Mouse (Mus musculus): ENCODE results near the gene Gm3173. TPM values are rescaled to one million over a fixed set of nuclear protein-coding genes. Genes with fewer than 3 reads are reported as not detected.
"Not testable (repeated sequence)": the region's sequence is repeated elsewhere in the genome, so short reads cannot be mapped to it uniquely, and the experiment has no call there.

Gm3173 gene
- not detected in 2 replicates for polyA plus RNA-seq (2012; ENCODE audit: insufficient read depth, insufficient read length, low replicate concordance, missing spikeins)

DNA sequence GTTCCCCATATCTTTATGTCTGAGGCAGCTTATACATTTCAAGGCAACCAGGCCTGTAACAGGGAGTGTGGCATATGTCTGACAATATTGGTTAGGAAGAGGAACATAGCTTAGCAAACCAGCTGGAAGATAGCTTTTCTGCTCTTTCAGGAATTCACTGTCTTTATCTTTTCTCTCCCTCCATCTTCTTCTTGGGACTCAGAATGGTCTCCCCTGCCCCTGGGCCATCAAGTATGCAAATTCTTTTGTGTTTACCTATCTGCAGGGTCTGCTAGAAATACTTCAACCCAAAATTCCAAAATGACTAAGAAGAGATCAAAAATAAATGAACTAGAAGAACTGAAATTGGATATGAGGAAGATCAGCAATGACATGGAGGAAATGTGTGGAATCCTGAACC, at the start of gene Gm3173:
TSS of gene Gm3173 (plus strand) at position 301 of the 400 bp plus-strand sequence.
- not testable (repeated sequence) for H3K4me3 ChIP-seq (ENCODE audit: insufficient read depth, low read depth, low read length); H3K4me1 ChIP-seq (ENCODE audit: control insufficient read depth, insufficient read depth, low read length)

DNA sequence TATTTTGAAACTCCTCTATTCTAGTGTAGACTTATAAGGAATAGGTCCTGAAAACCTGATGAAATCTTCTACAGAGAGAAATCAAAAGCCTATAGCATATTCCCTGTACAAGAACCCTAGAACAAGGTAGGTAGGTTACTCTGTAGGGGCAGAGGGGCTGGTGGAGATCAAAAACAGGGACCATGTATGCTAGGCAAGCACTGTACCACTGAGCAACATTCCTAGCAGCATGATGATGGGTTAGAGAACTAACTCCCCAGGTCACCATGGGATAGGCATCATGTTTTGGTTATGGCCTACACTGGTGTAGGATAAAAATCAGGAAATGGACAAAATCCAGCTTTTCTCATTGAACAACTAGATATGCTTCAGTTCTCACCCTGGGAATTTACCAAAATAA, 45.2 kb upstream of the Gm3173 start:
- H3K4me3 ChIP-seq (ENCODE audit: insufficient read depth, low read depth, low read length); H3K27ac ChIP-seq (ENCODE audit: insufficient read depth, low read depth, low read length); H3K4me1 ChIP-seq (ENCODE audit: control insufficient read depth, insufficient read depth, low read length): not testable (repeated sequence)

More for the DNA sequence above, at the start of gene Gm3173:
- not testable (repeated sequence) for H3K27ac ChIP-seq (ENCODE audit: insufficient read depth, low read depth, low read length)

DNA sequence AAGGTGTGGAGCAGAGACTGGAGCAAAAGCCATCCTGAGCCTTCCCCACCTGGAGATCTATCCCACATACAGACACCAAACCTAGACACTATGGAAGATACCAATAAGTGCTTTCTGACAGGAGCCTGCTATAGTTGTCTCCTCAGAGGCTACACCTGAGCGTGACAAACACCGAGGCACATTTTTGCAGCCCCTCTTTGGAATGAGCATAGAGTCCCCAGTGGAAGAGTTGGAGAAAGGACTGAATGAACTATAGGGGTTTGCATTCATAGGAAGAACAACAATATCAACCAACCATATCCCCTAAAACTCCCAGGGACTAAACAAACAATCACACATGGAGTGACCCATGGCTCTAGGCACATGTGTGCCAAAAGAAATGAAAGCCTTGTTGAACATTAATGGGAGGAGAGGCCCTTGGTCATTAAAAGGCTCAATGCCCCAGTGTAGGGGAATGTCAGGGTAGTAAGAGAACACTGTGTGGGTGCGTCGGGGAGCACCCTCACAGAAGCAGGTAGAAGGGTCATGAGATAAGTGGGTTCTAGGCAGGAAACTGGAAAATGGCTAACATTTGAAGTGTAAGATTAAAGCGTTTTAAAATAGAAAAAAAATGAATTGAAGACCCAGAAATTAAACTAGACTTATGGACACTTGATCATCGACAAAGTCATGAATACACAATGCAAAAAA, 37.8 kb upstream of the Gm3173 start:
- WGBS: 94% methylated on average over 4 of the region's 6 CpGs
- not testable (repeated sequence) for H3K4me3 ChIP-seq (ENCODE audit: insufficient read depth, low read depth, low read length); H3K27ac ChIP-seq (ENCODE audit: insufficient read depth, low read depth, low read length); H3K4me1 ChIP-seq (ENCODE audit: control insufficient read depth, insufficient read depth, low read length)

DNA sequence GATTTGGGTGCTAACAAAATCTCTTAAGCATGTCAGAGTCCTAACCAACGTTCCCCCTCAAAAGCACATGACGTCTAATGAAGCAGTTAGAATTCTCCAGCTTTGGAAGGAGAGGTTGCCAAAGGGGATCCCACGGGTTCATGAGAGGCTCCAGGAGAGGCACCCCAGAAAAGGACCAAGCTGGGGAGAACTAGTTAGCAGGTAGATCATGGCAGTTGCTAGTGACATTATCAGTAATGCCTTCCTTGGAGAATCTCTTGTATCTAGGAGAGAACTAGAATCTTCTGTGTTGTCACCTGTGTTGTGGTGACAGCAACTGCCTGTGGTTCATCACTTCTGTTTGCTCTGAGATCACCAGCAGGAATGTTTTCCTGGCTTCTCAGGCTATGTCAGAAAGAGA, 33.6 kb upstream of the Gm3173 start, which contains the start of gene Gm3159:
TSS of gene Gm3159 (plus strand) at position 301 of the 400 bp plus-strand sequence.
- 77% methylated on average over 2 of the region's 3 CpGs for WGBS

DNA sequence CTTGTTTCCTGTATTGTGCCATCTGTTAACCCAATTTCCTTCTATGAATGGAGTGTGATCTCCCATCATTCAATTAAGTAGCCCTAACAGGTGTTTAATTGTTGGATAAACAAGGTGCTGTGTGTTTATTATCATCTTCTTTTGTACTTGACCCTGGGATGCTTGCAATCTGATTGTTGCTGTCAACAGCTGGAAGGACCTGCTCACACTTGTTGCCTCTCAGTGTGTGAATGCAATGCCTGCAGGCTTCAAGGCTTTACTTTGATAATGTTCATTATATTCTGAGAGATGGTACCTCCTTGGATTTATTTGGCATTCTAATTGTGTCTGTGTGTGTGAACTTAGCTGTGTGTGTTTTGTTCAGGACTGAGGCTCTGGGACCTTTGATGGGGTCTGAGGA, 32.2 kb upstream of the Gm3173 start:
- not testable (repeated sequence) for H3K27ac ChIP-seq (ENCODE audit: insufficient read depth, low read depth, low read length); H3K4me3 ChIP-seq (ENCODE audit: insufficient read depth, low read depth, low read length); H3K4me1 ChIP-seq (ENCODE audit: control insufficient read depth, insufficient read depth, low read length)

More for the DNA sequence above, 33.6 kb upstream of the Gm3173 start, which contains the start of gene Gm3159:
- not testable (repeated sequence) for H3K4me3 ChIP-seq (ENCODE audit: insufficient read depth, low read depth, low read length); H3K27ac ChIP-seq (ENCODE audit: insufficient read depth, low read depth, low read length); H3K4me1 ChIP-seq (ENCODE audit: control insufficient read depth, insufficient read depth, low read length)

DNA sequence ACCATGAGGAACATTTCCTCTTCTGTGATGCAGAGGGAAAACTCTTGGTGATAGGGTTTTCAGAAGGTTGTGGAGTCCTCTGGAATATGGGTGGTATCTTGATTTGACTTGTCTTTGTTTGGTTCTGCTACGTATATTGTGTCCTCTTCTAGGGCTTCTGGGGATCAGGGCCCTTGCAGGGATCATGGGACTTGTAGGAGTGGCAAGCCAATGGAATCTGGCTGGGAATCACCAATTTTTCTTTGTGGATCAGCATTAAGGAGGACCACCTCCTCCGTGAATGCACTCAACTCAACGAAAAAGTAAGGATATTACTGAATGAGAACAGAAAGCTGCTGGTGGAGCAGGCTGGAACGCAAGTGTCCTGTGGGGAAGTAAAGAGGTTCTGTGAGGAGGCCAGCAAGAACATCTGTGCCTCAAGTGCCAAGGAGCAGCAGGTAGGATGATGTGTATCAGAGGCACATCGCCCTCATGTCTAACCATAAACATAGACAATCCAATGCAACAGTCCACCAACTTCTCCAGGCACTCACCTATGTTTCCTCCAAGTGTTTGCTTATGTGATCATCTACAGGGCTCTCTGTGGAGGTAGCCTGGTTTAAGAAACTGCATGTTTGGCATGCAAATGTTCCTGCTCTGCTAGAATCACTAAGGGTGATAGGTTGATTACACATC, 30.5 kb upstream of the Gm3173 start:
- not testable (repeated sequence) for H3K4me1 ChIP-seq (ENCODE audit: control insufficient read depth, insufficient read depth, low read length); H3K4me3 ChIP-seq (ENCODE audit: insufficient read depth, low read depth, low read length); H3K27ac ChIP-seq (ENCODE audit: insufficient read depth, low read depth, low read length)
- WGBS: 90% methylated on average over 5 of the region's 5 CpGs

DNA sequence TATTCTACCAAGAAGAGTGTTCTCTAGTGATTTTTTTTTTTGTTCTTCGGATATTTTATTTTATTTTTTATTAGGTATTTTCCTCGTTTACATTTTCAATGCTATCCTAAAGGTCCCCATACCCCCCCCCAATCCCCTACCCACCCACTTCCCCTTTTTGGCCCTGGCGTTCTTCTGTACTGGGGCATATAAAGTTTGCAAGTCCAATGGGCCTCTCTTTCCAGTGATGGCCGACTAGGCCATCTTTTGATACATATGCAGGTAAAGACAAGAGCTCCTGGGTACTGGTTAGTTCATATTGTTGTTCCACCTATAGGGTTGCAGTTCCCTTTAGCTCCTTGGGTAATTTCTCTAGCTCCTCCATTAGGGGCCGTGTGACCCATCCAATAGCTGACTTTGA, 29.5 kb upstream of the Gm3173 start:
- 84% methylated on average over 5 of the region's 5 CpGs for WGBS
- H3K4me3 ChIP-seq (ENCODE audit: insufficient read depth, low read depth, low read length); H3K27ac ChIP-seq (ENCODE audit: insufficient read depth, low read depth, low read length); H3K4me1 ChIP-seq (ENCODE audit: control insufficient read depth, insufficient read depth, low read length): not testable (repeated sequence)

DNA sequence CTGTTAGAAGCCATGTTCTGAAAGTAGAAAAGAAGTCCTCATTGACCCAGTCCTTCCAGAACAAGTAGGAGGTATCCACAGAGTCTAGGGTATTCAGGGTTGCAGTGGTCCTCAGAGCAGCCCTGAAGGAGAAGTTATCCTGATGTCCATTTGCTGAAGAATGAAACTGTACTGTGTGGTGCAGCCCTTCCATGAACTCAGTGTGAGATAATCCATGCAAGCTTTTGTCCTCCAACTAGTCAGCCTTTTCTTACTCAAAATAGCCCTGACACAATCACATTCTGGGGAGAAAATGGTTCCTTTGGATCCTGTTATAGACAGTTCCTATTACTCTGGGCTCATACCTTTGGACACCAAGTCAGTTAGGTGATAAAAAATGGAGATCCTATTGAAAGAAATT, 27.0 kb upstream of the Gm3173 start:
- H3K27ac ChIP-seq (ENCODE audit: insufficient read depth, low read depth, low read length); H3K4me3 ChIP-seq (ENCODE audit: insufficient read depth, low read depth, low read length); H3K4me1 ChIP-seq (ENCODE audit: control insufficient read depth, insufficient read depth, low read length): not testable (repeated sequence)

DNA sequence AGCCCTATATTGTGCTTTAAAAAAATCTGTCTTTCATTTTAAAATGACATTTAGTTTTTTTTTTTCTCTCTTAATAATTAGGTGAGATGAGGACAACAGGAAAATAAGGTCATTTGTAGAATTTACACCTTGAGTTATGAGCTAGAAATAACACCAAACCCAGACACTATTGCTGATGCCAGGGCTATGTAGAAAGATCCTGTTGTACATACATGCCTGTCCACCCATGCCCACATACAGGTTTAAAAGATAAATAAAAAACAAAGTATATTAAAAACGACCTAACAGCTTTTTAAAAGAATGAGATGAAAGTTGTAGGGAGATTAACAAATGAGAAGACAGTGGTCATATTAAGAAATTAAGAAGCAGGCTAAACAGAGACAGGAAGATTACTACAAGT, 20.9 kb upstream of the Gm3173 start:
- H3K4me1 ChIP-seq (ENCODE audit: control insufficient read depth, insufficient read depth, low read length); H3K27ac ChIP-seq (ENCODE audit: insufficient read depth, low read depth, low read length); H3K4me3 ChIP-seq (ENCODE audit: insufficient read depth, low read depth, low read length): not testable (repeated sequence)
- 61% methylated on average over 1 of the region's 1 CpGs for WGBS

DNA sequence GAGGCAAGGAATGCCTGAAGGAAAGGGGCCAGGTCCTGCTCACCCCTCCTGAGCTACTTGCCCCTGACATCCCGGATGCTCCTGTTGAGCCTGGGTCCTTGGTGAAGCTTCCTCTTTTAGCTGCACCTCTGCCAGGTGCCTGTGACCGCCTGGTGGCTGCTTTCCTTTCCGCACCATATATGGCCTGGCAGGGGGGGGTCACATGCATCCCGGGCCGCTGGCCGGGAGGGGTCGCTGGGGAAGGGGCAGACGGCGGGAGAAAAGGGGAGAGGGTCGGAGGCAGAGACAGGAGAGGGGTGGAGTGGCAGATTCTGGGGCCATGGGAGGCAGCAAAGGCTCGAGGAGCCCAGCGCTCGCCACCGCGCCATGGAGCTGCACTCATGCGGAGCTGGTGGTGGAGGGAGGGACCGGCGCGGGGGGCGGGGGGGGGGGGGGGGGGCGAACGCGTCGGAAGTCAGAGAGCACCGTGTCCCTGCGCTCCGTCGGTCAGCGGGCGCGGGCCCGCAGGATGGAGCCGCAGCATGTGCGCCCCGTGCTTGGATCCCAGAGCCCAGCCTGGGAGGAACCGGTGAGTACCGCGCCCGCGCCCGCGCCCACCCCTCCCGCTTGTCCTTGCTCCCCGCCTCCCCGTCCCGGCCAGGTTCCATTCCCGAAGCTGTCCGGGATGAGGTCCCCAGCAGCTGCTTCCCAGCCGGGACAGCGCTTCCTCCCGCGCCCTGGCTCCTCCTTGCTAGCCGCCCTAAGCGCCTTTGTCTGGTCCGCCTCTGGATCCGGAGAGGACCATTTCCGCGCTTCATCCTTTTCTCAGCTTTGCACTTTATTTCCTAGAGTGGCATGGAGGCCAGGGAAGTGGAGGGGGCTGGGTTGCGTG, 15.6 kb upstream of the Gm3173 start, which contains the start of gene Gm3164:
TSS of gene Gm3164 (plus strand) at position 484 of the 871 bp plus-strand sequence.
- WGBS: 2% methylated on average over 32 of the region's 59 CpGs
- peak within 1 kb of the TSS; percentile 30; the same call in 1 of the 2 replicates for H3K4me3 ChIP-seq (ENCODE audit: insufficient read depth, low read depth, low read length)
- not testable (repeated sequence) for H3K4me1 ChIP-seq (ENCODE audit: control insufficient read depth, insufficient read depth, low read length); H3K27ac ChIP-seq (ENCODE audit: insufficient read depth, low read depth, low read length)

DNA sequence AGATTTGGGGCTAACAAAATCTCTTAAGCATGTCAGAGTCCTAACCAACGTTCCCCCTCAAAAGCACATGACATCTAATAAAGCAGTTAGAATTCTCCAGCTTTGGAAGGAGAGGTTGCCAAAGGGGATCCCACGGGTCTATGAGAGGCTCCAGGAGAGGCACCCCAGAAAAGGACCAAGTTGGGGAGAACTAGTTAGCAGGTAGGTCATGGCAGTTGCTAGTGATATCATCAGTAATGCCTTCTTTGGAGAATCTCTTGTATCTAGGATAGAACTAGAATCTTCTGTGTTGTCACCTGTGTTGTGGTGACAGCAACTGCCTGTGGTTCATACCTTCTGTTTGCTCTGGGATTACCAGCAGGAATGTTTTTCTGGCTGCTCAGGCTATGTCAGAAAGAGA, 50.7 kb downstream of the Gm3173 start, which contains the start of gene Gm3182:
TSS of gene Gm3182 (plus strand) at position 301 of the 400 bp plus-strand sequence.
- H3K4me3 ChIP-seq (ENCODE audit: insufficient read depth, low read depth, low read length); H3K4me1 ChIP-seq (ENCODE audit: control insufficient read depth, insufficient read depth, low read length); H3K27ac ChIP-seq (ENCODE audit: insufficient read depth, low read depth, low read length): not testable (repeated sequence)
- WGBS: 86% methylated on average over 1 of the region's 2 CpGs

DNA sequence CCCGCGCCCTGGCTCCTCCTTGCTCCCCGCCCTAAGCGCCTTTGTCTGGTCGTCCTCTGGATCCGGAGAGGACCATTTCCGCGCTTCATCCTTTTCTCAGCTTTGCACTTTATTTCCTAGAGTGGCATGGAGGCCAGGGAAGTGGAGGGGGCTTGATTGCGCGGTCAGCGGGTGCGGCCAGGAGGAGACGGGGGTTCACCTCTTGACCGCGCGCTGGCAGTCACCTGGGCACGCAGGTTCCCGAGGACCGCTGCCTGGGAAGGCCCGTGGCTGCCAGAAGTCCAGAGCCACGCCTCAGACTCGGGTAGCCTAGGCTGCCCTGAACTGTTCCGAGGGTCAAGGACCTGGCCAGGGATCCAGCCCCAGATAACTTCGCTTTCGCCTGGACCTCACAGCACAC, 68.6 kb downstream of the Gm3173 start:
- not testable (repeated sequence) for H3K27ac ChIP-seq (ENCODE audit: insufficient read depth, low read depth, low read length); H3K4me1 ChIP-seq (ENCODE audit: control insufficient read depth, insufficient read depth, low read length)
- peak overlapping the region; percentile 30; the same call in 1 of the 2 replicates for H3K4me3 ChIP-seq (ENCODE audit: insufficient read depth, low read depth, low read length)
- 0% methylated on average over 20 of the region's 25 CpGs for WGBS

DNA sequence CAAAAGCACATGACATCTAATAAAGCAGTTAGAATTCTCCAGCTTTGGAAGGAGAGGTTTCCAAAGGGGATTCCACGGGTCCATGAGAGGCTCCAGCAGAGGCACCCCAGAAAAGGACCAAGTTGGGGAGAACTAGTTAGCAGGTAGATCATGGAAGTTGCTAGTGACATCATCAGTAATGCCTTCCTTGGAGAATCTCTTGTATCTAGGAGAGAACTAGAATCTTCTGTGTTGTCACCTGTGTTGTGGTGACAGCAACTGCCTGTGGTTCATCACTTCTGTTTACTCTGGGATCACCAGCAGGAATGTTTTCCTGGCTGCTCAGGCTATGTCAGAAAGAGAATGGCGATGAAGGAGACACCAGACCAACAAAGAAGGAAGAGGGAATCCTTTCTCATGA, 124.3 kb downstream of the Gm3173 start, which contains the start of gene Gm3047:
TSS of gene Gm3047 (plus strand) at position 301 of the 400 bp plus-strand sequence.
- H3K4me1 ChIP-seq (ENCODE audit: control insufficient read depth, insufficient read depth, low read length); H3K27ac ChIP-seq (ENCODE audit: insufficient read depth, low read depth, low read length): not testable (repeated sequence)
- no CpG with 5 or more reads among the region's 2 CpGs for WGBS

More for the DNA sequence above, 124.3 kb downstream of the Gm3173 start, which contains the start of gene Gm3047:
- H3K4me3 ChIP-seq (ENCODE audit: insufficient read depth, low read depth, low read length): not testable (repeated sequence)
